Mouse (Mus musculus) right cerebral cortex, adult 2 months (tissue): ENCODE data around the gene Gtf3a.
A peak's percentile ranks its signal among the peaks of the same experiment; 100 is the strongest.
"Not testable (repeated sequence)": the region's sequence is repeated elsewhere in the genome, so short reads cannot be mapped to it uniquely, and the experiment has no call there.

Experiments
- DNase-seq, 2 experiments: peaks; one replicate each; pipeline ENCODE4 v3.0.0; 2021 to 2022; ENCODE audit warnings: low spot score in 2 of 2

The Gtf3a gene

DNA sequence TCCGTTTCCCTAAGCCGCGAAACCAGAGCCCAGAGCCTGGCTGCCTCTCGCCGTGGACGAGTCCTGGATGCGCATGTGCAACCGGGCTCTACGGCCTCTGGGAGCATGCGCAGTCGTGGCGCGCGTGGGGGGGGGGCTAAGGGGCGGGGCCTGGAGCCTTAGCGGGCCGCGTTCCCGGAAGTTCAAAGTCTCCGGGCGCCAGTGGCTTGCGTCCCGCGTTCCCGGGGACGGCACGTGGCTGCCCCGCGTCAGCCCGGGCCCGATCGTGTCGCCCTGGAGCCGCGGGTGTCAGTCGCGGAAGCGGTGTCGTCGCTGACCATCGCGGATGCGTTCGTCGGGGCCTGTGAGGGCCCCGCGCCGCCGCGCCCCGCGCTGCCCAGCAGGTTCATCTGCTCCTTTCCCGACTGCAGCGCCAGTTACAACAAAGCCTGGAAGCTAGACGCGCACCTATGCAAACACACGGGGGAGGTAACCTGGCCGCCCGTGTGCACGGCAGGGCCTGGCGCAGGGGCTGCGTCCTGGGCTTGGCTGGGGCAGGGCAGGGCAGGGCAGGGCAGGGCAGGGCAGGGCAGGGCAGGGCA lies at the start of gene Gtf3a:
Gene Gtf3a (plus strand): TSS at position 150 of the 581 bp plus-strand sequence.
- peak; percentile 70 to 78 for DNase-seq

GRCm38 (mm10) chr5:146900331-146900730 lies 48.1 kb upstream of the Gtf3a start:
- no peak for DNase-seq

GRCm38 (mm10) chr5:146901501-146901900 lies 47.0 kb upstream of the Gtf3a start:
- DNase-seq = no peak

GRCm38 (mm10) chr5:146904404-146904803 lies 44.1 kb upstream of the Gtf3a start:
- peak; percentile 86 to 87 for DNase-seq

DNA sequence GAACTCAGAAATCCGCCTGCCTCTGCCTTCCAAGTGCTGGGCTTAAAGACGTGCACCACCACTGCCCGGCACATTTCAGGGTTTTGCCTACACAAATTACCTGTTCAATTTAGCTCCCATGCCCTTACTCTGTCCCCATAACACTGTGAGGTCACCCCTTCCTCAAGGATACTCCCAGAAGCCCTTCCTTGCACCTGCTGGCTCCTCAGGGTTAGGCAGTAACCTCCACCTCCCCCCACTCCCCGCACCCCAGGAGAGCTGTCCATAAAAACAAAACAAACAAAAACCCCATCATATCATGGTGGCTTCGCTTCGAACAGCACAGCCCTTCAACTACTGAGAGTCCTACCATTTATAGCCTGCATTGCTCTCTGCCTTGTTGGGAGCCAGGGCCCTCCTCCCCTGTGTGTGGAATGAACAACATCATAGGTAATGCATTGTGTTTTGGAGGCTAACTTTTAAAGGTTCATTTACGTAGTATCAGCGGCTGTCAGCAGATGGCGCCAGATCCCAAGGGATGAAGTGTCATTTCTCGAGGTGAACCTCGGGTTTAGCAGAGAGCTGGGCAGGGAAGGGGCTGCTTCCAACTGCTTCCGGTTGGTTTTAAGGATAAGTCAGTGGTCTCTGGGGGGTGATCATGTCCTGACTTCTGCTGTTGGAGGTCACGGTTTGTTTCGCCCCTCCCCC lies 42.8 kb upstream of the Gtf3a start:
- DNase-seq = peak; percentile 61 to 81

DNA sequence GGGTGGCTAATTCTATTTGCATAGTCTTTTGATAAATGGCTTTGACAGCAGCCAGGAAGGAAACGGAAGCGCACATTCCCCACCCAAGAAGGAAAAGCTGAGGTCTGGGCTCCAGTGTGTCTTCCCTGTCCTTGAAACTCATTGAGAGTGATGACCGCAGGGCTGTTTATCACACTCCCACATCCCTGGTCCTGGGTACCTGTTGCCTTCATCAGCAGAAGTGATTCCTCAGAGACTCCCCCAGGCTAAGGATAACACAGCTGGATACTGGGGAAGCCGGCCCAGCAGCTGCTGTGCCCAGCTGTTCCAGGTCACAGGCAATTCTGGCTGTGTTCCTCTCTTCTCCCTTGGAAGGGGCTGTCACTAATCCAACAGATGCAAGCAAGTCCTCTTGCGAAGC lies 40.9 kb upstream of the Gtf3a start:
- no peak for DNase-seq

DNA sequence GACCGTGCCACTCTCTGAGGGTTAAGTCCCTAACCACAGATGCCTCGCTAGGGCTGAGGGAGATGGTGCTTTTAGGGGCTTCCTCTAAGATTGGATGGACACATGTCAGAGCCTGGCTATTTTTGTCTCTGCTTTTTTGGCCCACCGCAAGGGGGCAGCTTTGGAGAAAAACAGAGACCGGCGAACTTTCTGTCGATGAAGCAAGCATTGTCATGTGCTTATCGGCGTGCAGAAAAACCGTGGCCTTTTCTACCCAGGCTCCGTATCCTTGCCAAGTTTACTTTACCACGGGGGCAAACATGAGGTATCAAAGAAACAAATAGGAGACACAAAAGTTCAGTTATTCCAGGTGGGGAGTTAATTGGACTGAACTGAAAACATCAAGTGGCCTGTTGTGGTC lies 39.8 kb upstream of the Gtf3a start:
- no peak for DNase-seq

GRCm38 (mm10) chr5:146912206-146912605 lies 36.3 kb upstream of the Gtf3a start:
- no peak for DNase-seq

GRCm38 (mm10) chr5:146913355-146913754 lies 35.1 kb upstream of the Gtf3a start:
- no peak for DNase-seq

- DNase-seq = peak; percentile 44 to 60
Measured at GRCm38 (mm10) chr5:146914088-146914766, 34.2 kb upstream of the Gtf3a start.

DNA sequence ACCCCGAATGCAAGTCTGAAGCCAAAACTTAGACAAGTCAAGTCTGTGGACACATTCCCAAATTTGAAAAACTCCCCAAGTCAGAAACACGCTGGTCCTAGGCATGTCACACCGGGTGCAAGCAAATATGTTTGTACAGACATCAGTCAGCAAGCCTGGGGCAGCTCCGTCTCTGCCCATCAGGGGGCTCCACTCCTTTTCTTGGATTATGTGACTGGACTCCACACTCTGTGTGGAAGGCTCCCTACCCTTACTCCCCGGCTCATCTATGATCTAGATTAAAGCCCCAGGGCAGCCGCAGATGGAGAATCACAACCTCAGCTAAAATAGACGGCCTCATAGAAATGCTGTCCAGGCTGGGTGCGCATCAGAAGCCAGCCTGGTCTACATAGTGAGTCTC lies 32.2 kb upstream of the Gtf3a start:
- DNase-seq = no peak

- DNase-seq = no peak
Measured at GRCm38 (mm10) chr5:146916806-146917205, 31.7 kb upstream of the Gtf3a start.

GRCm38 (mm10) chr5:146917357-146917756 lies 31.1 kb upstream of the Gtf3a start:
- not testable (repeated sequence) for DNase-seq

- DNase-seq = no peak
Measured at GRCm38 (mm10) chr5:146919874-146920273, 28.6 kb upstream of the Gtf3a start.

GRCm38 (mm10) chr5:146920314-146921161 lies 27.9 kb upstream of the Gtf3a start:
- DNase-seq = no peak

- no peak for DNase-seq
Measured at GRCm38 (mm10) chr5:146921224-146921623, 27.2 kb upstream of the Gtf3a start.

DNA sequence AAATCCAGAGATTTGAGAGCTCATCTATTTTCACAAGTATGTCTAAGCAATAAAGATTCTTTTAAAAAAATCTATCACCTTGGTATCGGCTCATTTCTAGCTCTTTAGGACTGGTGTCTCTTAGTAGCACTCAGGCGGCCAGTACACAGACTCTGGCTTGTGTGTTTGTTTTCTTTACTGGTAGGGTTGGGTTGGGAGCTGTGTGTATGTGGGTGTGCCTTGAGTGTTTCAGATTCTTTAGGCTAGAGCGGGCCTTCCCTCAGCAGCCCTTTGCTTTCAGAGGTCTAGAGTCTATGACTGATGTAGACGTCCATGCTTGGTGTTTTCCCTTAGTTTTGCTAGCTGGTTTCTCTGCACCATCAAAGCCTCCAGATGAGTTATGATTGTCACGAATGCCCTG lies 24.9 kb upstream of the Gtf3a start:
- DNase-seq = no peak

- no peak for DNase-seq
Measured at GRCm38 (mm10) chr5:146926673-146927072, 21.8 kb upstream of the Gtf3a start.

GRCm38 (mm10) chr5:146931422-146931821 lies 17.0 kb upstream of the Gtf3a start:
- no peak for DNase-seq

- no peak for DNase-seq
Measured at GRCm38 (mm10) chr5:146931904-146932553, 16.4 kb upstream of the Gtf3a start.

- DNase-seq = no peak
Measured at GRCm38 (mm10) chr5:146933466-146933865, 15.0 kb upstream of the Gtf3a start.
